Mouse (Mus musculus) C2C12 (cell line): ENCODE data around the gene Kcns1. TPM values are rescaled to one million over a fixed set of nuclear protein-coding genes. Genes with fewer than 3 reads are reported as not detected.

Experiments
- H3K27me3 ChIP-seq: one replicate; pipeline ENCODE4 v1.6.1; 2011; ENCODE audit not compliant: control insufficient read depth, insufficient read depth, insufficient read length
- H3K36me3 ChIP-seq: one replicate; pipeline ENCODE4 v1.6.1; 2011; ENCODE audit not compliant: control insufficient read depth, insufficient read depth
- H3K4me3 ChIP-seq: one replicate; pipeline ENCODE4 v1.5.1; 2011; ENCODE audit warnings: mild to moderate bottlenecking, control low read depth; ENCODE audit not compliant: poor library complexity, insufficient read depth, severe bottlenecking
- H3K79me2 ChIP-seq: one replicate; pipeline ENCODE4 v1.6.1; 2011; ENCODE audit not compliant: control insufficient read depth, insufficient read depth
- H3K79me3 ChIP-seq: one replicate; pipeline ENCODE4 v1.6.1; 2011; ENCODE audit warnings: low read depth, control low read depth
- H3ac ChIP-seq: one replicate; pipeline ENCODE3; 2011; ENCODE audit warnings: low read depth; ENCODE audit not compliant: control insufficient read depth, insufficient read length
- CEBPB ChIP-seq: IDR thresholded peaks from one replicate; pipeline ENCODE4 v1.6.1; 2011; ENCODE audit warnings: low read depth, mild to moderate bottlenecking, control low read depth, moderate library complexity
- CTCF ChIP-seq: IDR thresholded peaks from one replicate; pipeline ENCODE4 v1.5.1; 2011; ENCODE audit not compliant: control insufficient read depth, insufficient read depth, insufficient read length
- FOSL1 ChIP-seq: IDR thresholded peaks from one replicate; pipeline ENCODE4 v1.8.0; 2011; ENCODE audit warnings: mild to moderate bottlenecking, low read length; ENCODE audit not compliant: poor library complexity, insufficient read depth, severe bottlenecking
- MAX ChIP-seq: IDR thresholded peaks from one replicate; pipeline ENCODE4 v1.6.1; 2011; ENCODE audit warnings: mild to moderate bottlenecking, control low read depth
- MYOD1 ChIP-seq: IDR thresholded peaks from one replicate; pipeline ENCODE4 v1.6.1; 2011; ENCODE audit warnings: low read depth; ENCODE audit not compliant: control insufficient read depth, insufficient read length
- MYOG ChIP-seq: IDR thresholded peaks from one replicate; pipeline ENCODE4 v1.6.1; 2011; ENCODE audit not compliant: control insufficient read depth, insufficient read length; ENCODE audit errors: extremely low read depth
- USF1 ChIP-seq: IDR thresholded peaks from one replicate; pipeline ENCODE4 v1.6.1; 2011; ENCODE audit warnings: low read depth, mild to moderate bottlenecking, control low read depth, moderate library complexity
- polyA plus RNA-seq: library from polyadenylated mRNA; unstranded; fragments of >200 nt; fragmentation: generic; extraction: Trizol; gene quantifications from one replicate; pipeline ENCODE4 v1.2.1, GENCODE M21; 2012; ENCODE audit warnings: missing spikeins

Gene Kcns1
- polyA plus RNA-seq, 1 experiment, result not detected

GRCm38 (mm10) chr2:164156158-164156557 is 14.8 kb downstream of the Kcns1 start:
- peaks cover 37% of the 10 kb centered on the region for H3K36me3 ChIP-seq
- no peaks in the 10 kb centered on the region for H3K79me3 ChIP-seq

GRCm38 (mm10) chr2:164154007-164154406 is 16.9 kb downstream of the Kcns1 start:
- TF ChIP-seq CEBPB (no peak), MAX (no peak), MYOG (no peak), CTCF (no peak), USF1 (no peak), FOSL1 (no peak), MYOD1 (no peak)
- Histone ChIP-seq H3K4me3 (no peak overlapping the region), H3K79me3 (no peaks in the 10 kb centered on the region), H3K27me3 (no peaks in the 10 kb centered on the region), H3K79me2 (no peaks in the 10 kb centered on the region), H3K36me3 (peaks cover 37% of the 10 kb centered on the region), H3ac (no peak overlapping the region)

More at GRCm38 (mm10) chr2:164156158-164156557, 14.8 kb downstream of the Kcns1 start:
- Histone ChIP-seq H3K4me3 (no peak overlapping the region), H3ac (no peak overlapping the region), H3K79me2 (no peaks in the 10 kb centered on the region), H3K27me3 (no peaks in the 10 kb centered on the region)
- TF ChIP-seq FOSL1 (no peak), CTCF (no peak), MYOD1 (no peak), USF1 (no peak), CEBPB (no peak), MYOG (no peak), MAX (no peak)

DNA sequence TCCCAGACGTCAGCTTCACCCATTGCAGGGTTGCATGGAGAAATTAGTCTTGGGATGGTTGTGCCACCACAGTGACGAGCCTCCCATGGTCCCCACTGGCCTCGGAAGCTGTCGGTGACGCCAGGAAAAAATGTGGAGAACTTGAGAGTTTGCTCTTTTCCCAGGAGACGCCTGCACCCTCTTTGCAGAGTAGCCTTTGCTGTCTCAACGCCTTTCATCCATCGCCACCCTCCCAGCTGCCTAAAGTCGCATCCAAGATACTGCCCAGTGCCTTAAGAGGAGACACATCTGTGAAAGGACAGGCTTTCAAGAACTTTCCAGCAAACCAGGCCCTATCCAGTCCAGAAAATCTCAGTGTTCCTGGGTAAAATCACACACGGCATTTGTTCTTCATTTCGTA is 18.6 kb downstream of the Kcns1 start:
- Histone ChIP-seq H3K4me3 (no peak overlapping the region), H3K36me3 (peaks cover 40% of the 10 kb centered on the region), H3K27me3 (no peaks in the 10 kb centered on the region), H3K79me2 (no peaks in the 10 kb centered on the region), H3ac (no peak overlapping the region), H3K79me3 (no peaks in the 10 kb centered on the region)
- TF ChIP-seq CEBPB (no peak), MYOG (no peak), MAX (no peak), CTCF (no peak), USF1 (no peak), MYOD1 (no peak), FOSL1 (no peak)

- Histone ChIP-seq H3ac (no peak overlapping the region), H3K36me3 (peaks cover 38% of the 10 kb centered on the region), H3K27me3 (no peaks in the 10 kb centered on the region), H3K79me2 (no peaks in the 10 kb centered on the region), H3K4me3 (no peak overlapping the region), H3K79me3 (no peaks in the 10 kb centered on the region)
- no peak for TF ChIP-seq MYOD1
- TF ChIP-seq CTCF, result no peak
Measured at GRCm38 (mm10) chr2:164150086-164150760, 20.7 kb downstream of the Kcns1 start.

DNA sequence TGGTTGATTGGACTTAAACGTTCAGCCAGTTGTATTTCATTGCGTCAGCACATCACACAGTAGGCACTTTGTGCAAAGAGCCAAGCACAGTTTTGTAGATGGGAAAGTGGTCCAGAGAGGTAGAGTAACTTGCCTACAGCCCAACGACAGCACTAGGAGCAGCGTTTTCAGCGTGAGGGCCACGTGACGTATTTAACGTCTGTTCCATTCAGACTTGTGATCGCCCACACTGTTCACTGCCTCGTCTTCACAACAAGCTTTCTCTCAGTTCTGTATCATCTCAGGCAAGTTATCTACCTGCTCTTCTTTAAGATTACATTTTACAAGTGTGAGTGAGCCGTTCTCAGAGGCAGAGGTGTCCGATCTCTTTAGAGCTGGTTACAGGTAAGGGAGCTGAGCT is 24.4 kb downstream of the Kcns1 start:
- peaks cover 10% of the 10 kb centered on the region for H3K36me3 ChIP-seq
- no peaks in the 10 kb centered on the region for H3K27me3 ChIP-seq
- no peak overlapping the region for H3ac ChIP-seq
- no peak overlapping the region for H3K4me3 ChIP-seq
- no peak for TF ChIP-seq MAX
- no peak for TF ChIP-seq CTCF
- no peak for TF ChIP-seq MYOG
- no peak for TF ChIP-seq FOSL1
- no peak for TF ChIP-seq USF1
- no peak for TF ChIP-seq CEBPB
- TF ChIP-seq MYOD1, result no peak
- no peaks in the 10 kb centered on the region for H3K79me2 ChIP-seq
- H3K79me3 ChIP-seq, result no peaks in the 10 kb centered on the region

DNA sequence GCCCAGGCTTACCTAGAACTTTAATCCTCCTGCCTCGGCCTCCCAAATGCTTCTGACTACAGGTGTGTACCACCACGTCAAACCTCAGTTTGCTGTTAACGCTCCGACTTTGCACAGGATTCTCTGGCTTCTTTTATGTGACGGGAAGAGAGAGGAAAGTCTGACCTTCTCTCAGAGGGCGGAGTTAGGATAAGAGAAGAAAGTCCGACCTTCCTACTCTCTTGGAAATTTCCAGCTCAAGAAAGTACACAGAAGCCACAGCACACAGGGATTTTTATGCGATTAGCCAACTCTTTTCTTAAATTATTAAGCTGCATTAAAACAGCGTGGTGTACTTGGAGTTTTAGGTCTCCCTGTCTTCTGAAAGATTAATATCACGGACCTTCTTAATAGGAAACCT is 26.4 kb downstream of the Kcns1 start:
- TF ChIP-seq FOSL1 (no peak), CTCF (no peak), MYOD1 (no peak), USF1 (no peak), MAX (no peak), MYOG (no peak), CEBPB (no peak)

More for the DNA sequence above, 26.4 kb downstream of the Kcns1 start:
- peaks cover 7% of the 10 kb centered on the region for H3K36me3 ChIP-seq
- no peaks in the 10 kb centered on the region for H3K79me3 ChIP-seq
- H3K27me3 ChIP-seq, result no peaks in the 10 kb centered on the region
- H3ac ChIP-seq, result no peak overlapping the region
- H3K4me3 ChIP-seq, result no peak overlapping the region
- H3K79me2 ChIP-seq, result no peaks in the 10 kb centered on the region
